Mouse (Mus musculus) spleen, adult 2 months (tissue): ENCODE data around the gene Sema5a.

Experiments
- CTCF ChIP-seq: fragments of 200-500 bp; IDR thresholded peaks from 2 replicates; pipeline ENCODE4 v1.5.1; 2011; ENCODE audit warnings: mild to moderate bottlenecking, inconsistent platforms; ENCODE audit not compliant: insufficient read depth, insufficient read length, insufficient replicate concordance; ENCODE audit errors: extremely low read depth
- POLR2A ChIP-seq: fragments of 200-500 bp; IDR thresholded peaks from 2 replicates; pipeline ENCODE4 v1.6.1; 2011; ENCODE audit warnings: low read depth, low read length, inconsistent platforms

DNA sequence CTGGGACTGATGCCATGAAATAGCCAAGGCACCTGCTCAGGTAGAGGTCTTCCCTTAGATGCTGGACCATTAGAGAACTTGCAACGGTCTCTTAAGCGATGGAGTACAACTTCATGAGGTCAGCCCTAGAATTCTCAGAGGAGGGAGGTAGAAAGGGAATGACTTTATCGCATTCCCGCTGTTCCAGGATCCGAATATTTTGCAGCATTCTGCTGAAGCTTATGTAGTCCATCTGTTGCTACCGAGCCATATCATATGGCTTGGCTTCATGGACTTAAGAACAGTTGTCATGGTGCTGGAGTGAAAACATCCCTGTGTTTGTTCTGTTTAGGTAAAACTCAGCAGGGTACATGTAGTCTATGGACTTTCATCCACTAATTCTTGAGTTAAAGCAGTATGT, 369.1 kb downstream of the Sema5a start:
- TF ChIP-seq CTCF (no peak), POLR2A (no peak)
